Mouse (Mus musculus) MEL (cell line): ENCODE results near the gene Nck2. TPM values are rescaled to one million over a fixed set of nuclear protein-coding genes. Genes with fewer than 3 reads are reported as not detected.

Experiments
- DNase-seq: peaks from one replicate; pipeline ENCODE4 v3.0.0; 2011; ENCODE audit warnings: low read depth, low spot score
- H3K27ac ChIP-seq: 2 replicates; pipeline ENCODE4 v1.5.1; 2012; ENCODE audit warnings: low read depth, mild to moderate bottlenecking, control low read depth, low read length, moderate library complexity; ENCODE audit not compliant: control insufficient read depth
- H3K27me3 ChIP-seq, 2 experiments: fragments of 150-350 bp in 1 of 2; sonication (generic) in 1 of 2; 2 replicates each; pipeline ENCODE4 v1.6.1; 2012; ENCODE audit warnings: low read length in 2 of 2, mild to moderate bottlenecking in 2 of 2, improper control_type of control experiment in 1 of 2, moderate library complexity in 1 of 2; ENCODE audit not compliant: insufficient read depth in 2 of 2, control insufficient read depth in 1 of 2
- H3K36me3 ChIP-seq, 2 experiments: 2 replicates each; pipeline ENCODE4 v1.6.1; 2012 to 2014; ENCODE audit warnings: low read length in 2 of 2, improper control_type of control experiment in 1 of 2, inconsistent platforms in 1 of 2, mild to moderate bottlenecking in 1 of 2; ENCODE audit not compliant: insufficient read depth in 2 of 2, control insufficient read depth in 1 of 2
- H3K4me1 ChIP-seq, 2 experiments: fragments of 150-350 bp in 1 of 2; sonication (generic) in 1 of 2; 2 replicates each; pipeline ENCODE4 v1.6.1; 2012; ENCODE audit warnings: low read length in 2 of 2, improper control_type of control experiment in 1 of 2, mild to moderate bottlenecking in 1 of 2; ENCODE audit not compliant: insufficient read depth in 2 of 2, control insufficient read depth in 1 of 2
- H3K4me3 ChIP-seq, 2 experiments: fragments of 150-350 bp in 1 of 2; sonication (generic) in 1 of 2; 2 replicates each; pipeline ENCODE4 v1.5.1; 2012; ENCODE audit warnings: low read depth in 2 of 2, low read length in 2 of 2, mild to moderate bottlenecking in 2 of 2, moderate library complexity in 2 of 2, control low read depth in 1 of 2, improper control_type of control experiment in 1 of 2; ENCODE audit not compliant: control insufficient read depth in 1 of 2, insufficient read depth in 1 of 2
- H3K79me2 ChIP-seq: 2 replicates; pipeline ENCODE4 v1.6.1; 2012; ENCODE audit warnings: mild to moderate bottlenecking, low read length, moderate library complexity; ENCODE audit not compliant: control insufficient read depth, poor library complexity, insufficient read depth
- H3K9ac ChIP-seq: 2 replicates; pipeline ENCODE4 v1.6.1; 2012; ENCODE audit warnings: low read depth, mild to moderate bottlenecking, control low read depth, low read length, moderate library complexity; ENCODE audit not compliant: control insufficient read depth, poor library complexity, severe bottlenecking
- H3K9me3 ChIP-seq: fragments of 150-350 bp; sonication (generic); replicated peaks from 2 replicates; pipeline ENCODE4 v1.6.1; 2012; ENCODE audit warnings: mild to moderate bottlenecking, low read length, improper control_type of control experiment, moderate library complexity; ENCODE audit not compliant: insufficient read depth
- CHD1 ChIP-seq: IDR thresholded peaks from 2 replicates; pipeline ENCODE4 v1.6.1; 2012; ENCODE audit warnings: low read depth, mild to moderate bottlenecking, inconsistent platforms, low read length, improper control_type of control experiment
- CHD2 ChIP-seq: IDR thresholded peaks from 2 replicates; pipeline ENCODE4 v1.6.1; 2011; ENCODE audit warnings: low read length, improper control_type of control experiment
- CTCF ChIP-seq, 3 experiments: IDR thresholded peaks in 2 of 3; conservative IDR thresholded peaks in 1 of 3; 2 replicates each; pipeline ENCODE4 v1.5.1; 2011 to 2012; ENCODE audit warnings: low read length in 3 of 3, low read depth in 2 of 3, mild to moderate bottlenecking in 2 of 3, improper control_type of control experiment in 1 of 3, inconsistent platforms in 1 of 3, mixed read lengths in 1 of 3, moderate library complexity in 1 of 3; ENCODE audit not compliant: control insufficient read depth in 1 of 3, insufficient read depth in 1 of 3, poor library complexity in 1 of 3, severe bottlenecking in 1 of 3
- GABPA ChIP-seq: IDR thresholded peaks from 2 replicates; pipeline ENCODE4 v1.6.1; 2012; ENCODE audit warnings: low read depth, mild to moderate bottlenecking, inconsistent platforms, low read length, improper control_type of control experiment, moderate library complexity
- JUND ChIP-seq: IDR thresholded peaks from 2 replicates; pipeline ENCODE4 v1.6.1; 2011; ENCODE audit warnings: low read depth, mild to moderate bottlenecking, improper control_type of control experiment, low read length
- KAT2A ChIP-seq: conservative IDR thresholded peaks from 2 replicates; pipeline ENCODE4 v1.6.1; 2012; ENCODE audit warnings: low read depth, low read length, improper control_type of control experiment, inconsistent platforms
- MAZ ChIP-seq: IDR thresholded peaks from 2 replicates; pipeline ENCODE4 v1.6.1; 2012; ENCODE audit warnings: low read depth, mild to moderate bottlenecking, inconsistent platforms, low read length, improper control_type of control experiment
- MEF2A ChIP-seq: IDR thresholded peaks from 2 replicates; pipeline ENCODE4 v1.6.1; 2014; ENCODE audit warnings: low read depth, mild to moderate bottlenecking, inconsistent platforms, low read length, improper control_type of control experiment; ENCODE audit not compliant: poor library complexity, insufficient replicate concordance, severe bottlenecking; ENCODE audit errors: extremely low read depth
- MYB ChIP-seq: IDR thresholded peaks from 2 replicates; pipeline ENCODE4 v1.6.1; 2011; ENCODE audit warnings: mild to moderate bottlenecking, low read depth, low read length, improper control_type of control experiment
- MYC ChIP-seq: IDR thresholded peaks from 2 replicates; pipeline ENCODE4 v1.6.1; 2011; ENCODE audit warnings: low read depth, mild to moderate bottlenecking, low read length, improper control_type of control experiment, moderate library complexity
- SIN3A ChIP-seq: IDR thresholded peaks from 2 replicates; pipeline ENCODE4 v1.6.1; 2012; ENCODE audit warnings: low read length, improper control_type of control experiment, inconsistent platforms
- UBTF ChIP-seq: IDR thresholded peaks from 2 replicates; pipeline ENCODE4 v1.6.1; 2012; ENCODE audit warnings: low read depth, mild to moderate bottlenecking, inconsistent platforms, low read length, improper control_type of control experiment, moderate library complexity, borderline replicate concordance; ENCODE audit not compliant: insufficient read depth
- USF1 ChIP-seq: IDR thresholded peaks from 2 replicates; pipeline ENCODE4 v1.6.1; 2014; ENCODE audit warnings: low read depth, mild to moderate bottlenecking, inconsistent platforms, low read length, improper control_type of control experiment, moderate library complexity
- ZC3H11A ChIP-seq: IDR thresholded peaks from 2 replicates; pipeline ENCODE4 v1.6.1; 2012; ENCODE audit warnings: low read depth, mild to moderate bottlenecking, inconsistent platforms, low read length, improper control_type of control experiment
- ZNF384 ChIP-seq: IDR thresholded peaks from 2 replicates; pipeline ENCODE4 v1.6.1; 2012; ENCODE audit warnings: low read depth, mild to moderate bottlenecking, inconsistent platforms, low read length, improper control_type of control experiment
- polyA plus RNA-seq, 2 experiments: library from polyadenylated mRNA; stranded (reverse) in 1 of 2; unstranded in 1 of 2; fragments of >175 nt in 1 of 2; fragments of >200 nt in 1 of 2; gene quantifications; 2 replicates each; pipeline versions ENCODE4 v1.2.1 to v1.2.4; 2012; ENCODE audit warnings: low replicate concordance in 2 of 2, low read depth in 1 of 2; ENCODE audit not compliant: insufficient read length in 2 of 2, insufficient read depth in 1 of 2, missing spikeins in 1 of 2
- total RNA-seq: library from RNA; depleted of rRNA; stranded (reverse); fragments of 300-350 nt; gene quantifications from 2 replicates; pipeline ENCODE4 v1.2.3, GENCODE M21; 2012

Nck2 gene
- total and polyA plus RNA-seq, 3 experiments, result 9.4 to 12.4 TPM; not detected in 1

- Histone ChIP-seq H3K36me3 (peaks cover 0 to 2% of the 10 kb centered on the region in 2 experiments; a peak in 1 of 4 replicates), H3K4me3 (no peak overlapping the region), H3K79me2 (no peaks in the 10 kb centered on the region), H3K9me3 (no peaks in the 10 kb centered on the region), H3K27me3 (no peaks in the 10 kb centered on the region)
- no peak for DNase-seq
- TF ChIP-seq GABPA (no peak), ZNF384 (no peak), ZC3H11A (no peak), CTCF (IDR thresholded peaks at IDR 0.05 in 2 of 3, conservative IDR thresholded peaks at IDR 0.05 in 1 of 3; ENCODE audit: control insufficient read depth in 1 of 3, insufficient read depth in 1 of 3, low read depth in 2 of 3, low read length in 3 of 3, poor library complexity in 1 of 3, severe bottlenecking in 1 of 3) (no peak)
- TF ChIP-seq, all 39 proteins: peak for 0
- no peak overlapping the region for H3K27ac ChIP-seq
- H3K4me1 ChIP-seq, result no peaks in the 10 kb centered on the region
- H3K9ac ChIP-seq, result no peak overlapping the region
These were observed 42.8 kb downstream of the Nck2 start for GRCm38 (mm10) chr1:43486956-43487722.

GRCm38 (mm10) chr1:43489311-43489710 lies 44.9 kb downstream of the Nck2 start:
- no peaks in the 10 kb centered on the region for H3K9me3 ChIP-seq
- H3K36me3 ChIP-seq, result no peaks in the 10 kb centered on the region
- DNase-seq, result no peak
- TF ChIP-seq JUND (no peak), KAT2A (no peak), UBTF (no peak), MEF2A (no peak), SIN3A (no peak), CHD2 (no peak), ZC3H11A (no peak), MYB (no peak), MYC (no peak), CHD1 (no peak), USF1 (no peak), MAZ (no peak), CTCF (IDR thresholded peaks at IDR 0.05 in 2 of 3, conservative IDR thresholded peaks at IDR 0.05 in 1 of 3; ENCODE audit: control insufficient read depth in 1 of 3, insufficient read depth in 1 of 3, low read depth in 2 of 3, low read length in 3 of 3, poor library complexity in 1 of 3, severe bottlenecking in 1 of 3) (no peak)
- no peak overlapping the region for H3K27ac ChIP-seq
- H3K9ac ChIP-seq, result no peak overlapping the region
- H3K79me2 ChIP-seq, result no peaks in the 10 kb centered on the region
- H3K4me1 ChIP-seq, result no peaks in the 10 kb centered on the region
- H3K4me3 ChIP-seq, result no peak overlapping the region
- no peaks in the 10 kb centered on the region for H3K27me3 ChIP-seq
